In the genomic region with DNA sequence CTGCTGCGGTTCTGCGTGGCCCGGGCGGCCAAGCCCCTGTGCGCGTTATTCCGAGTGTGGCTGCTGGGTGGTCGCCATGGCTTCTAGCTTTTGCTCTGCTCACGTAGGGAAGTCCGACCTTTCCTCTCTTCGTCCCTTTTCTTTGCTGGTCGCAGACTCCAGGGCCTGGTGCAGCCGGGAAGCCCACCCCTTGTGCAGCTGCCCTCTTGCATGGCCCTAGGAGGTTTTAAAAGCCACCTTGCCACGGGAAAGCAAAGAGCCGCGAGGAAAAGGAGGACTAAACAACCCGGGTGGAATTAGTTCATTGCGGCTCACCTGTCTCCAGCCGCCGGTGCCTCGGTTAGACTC, we compare ENCODE assay signal across 8 mouse cellular contexts. TPM values are rescaled to one million over a fixed set of nuclear protein-coding genes. Genes with fewer than 3 reads are reported as not detected.
DNase-seq lines count a peak whose midpoint lies in the region; ATAC-seq and TF ChIP-seq lines count a peak whose summit lies in the region.
"Not testable (repeated sequence)": the region's sequence is repeated elsewhere in the genome, so short reads cannot be mapped to it uniquely, and the experiment has no call there.

No protein-coding gene starts in this region.

- H3K79me2 ChIP-seq in C2C12 (ENCODE audit: control insufficient read depth, insufficient read depth): not testable (repeated sequence)

- WGBS in forebrain, embryonic 14.5 days: 24% methylated on average over 14 of the region's 21 CpGs
- 5% methylated on average over 14 of the region's 21 CpGs for WGBS in liver, embryonic 15.5 days (ENCODE audit: insufficient replicate concordance)
- WGBS in stomach, embryonic 14.5 days: 16% methylated on average over 14 of the region's 21 CpGs

- not testable (repeated sequence) for H3K79me3 ChIP-seq in C2C12 (ENCODE audit: low read depth)

- H3K9ac ChIP-seq in forebrain, embryonic 14.5 days (ENCODE audit: low read length): 0 out of 2 replicates have a peak overlapping the region, but pooled peaks have one; percentile 40
- not testable (repeated sequence) for H3K9ac ChIP-seq in liver, embryonic 15.5 days; stomach, embryonic 14.5 days (replicated peaks; ENCODE audit: low read depth, low read length)

- H3K4me2 ChIP-seq in forebrain, embryonic 14.5 days (ENCODE audit: low read length): peak overlapping the region; percentile 36
- peak overlapping the region; percentile 54 for H3K4me2 ChIP-seq in liver, embryonic 15.5 days
- H3K4me2 ChIP-seq in stomach, embryonic 14.5 days (replicated peaks; ENCODE audit: low read depth, low read length): peak overlapping the region; percentile 41

- not testable (repeated sequence) for H3K36me3 ChIP-seq in C2C12 (ENCODE audit: control insufficient read depth, insufficient read depth); forebrain, embryonic 14.5 days (ENCODE audit: control insufficient read depth, insufficient read depth, low read length); liver, embryonic 15.5 days (replicated peaks); stomach, embryonic 14.5 days (ENCODE audit: control insufficient read depth, insufficient read depth, low read length)

- TF ChIP-seq CTCF in C2C12 (IDR thresholded peaks at IDR 0.05; ENCODE audit: control insufficient read depth, insufficient read depth, insufficient read length): not testable (repeated sequence)

- peak; percentile 18; the same call in 1 of the 2 replicates for ATAC-seq in forebrain, embryonic 14.5 days
- ATAC-seq in liver, embryonic 15.5 days (ENCODE audit: insufficient read depth): peak; percentile 22; the same call in 1 of the 2 replicates
- ATAC-seq in monocyte, adult 5-6 weeks (replicated peaks; ENCODE audit: insufficient number of reproducible peaks, low FRiP score, low TSS enrichment, poor library complexity, severe bottlenecking): 0 out of 2 replicates have a peak, but pooled peaks have one; percentile 31
- ATAC-seq in stomach, embryonic 14.5 days (ENCODE audit: insufficient number of reproducible peaks, insufficient read depth, low FRiP score, low read depth): not testable (repeated sequence)

- intact Hi-C loops in heart, postnatal 14 days (cut with DNase I): not testable (repeated sequence)

- not testable (repeated sequence) for H3K9me3 ChIP-seq in forebrain, embryonic 14.5 days (replicated peaks; ENCODE audit: control insufficient read depth, low read length); liver, embryonic 15.5 days (replicated peaks); stomach, embryonic 14.5 days (ENCODE audit: control insufficient read depth, low read depth, low read length)

- not testable (repeated sequence) for H3K27ac ChIP-seq in forebrain, embryonic 14.5 days (ENCODE audit: low read depth, low read length); liver, embryonic 15.5 days (replicated peaks); stomach, embryonic 14.5 days (ENCODE audit: low read length)

- H3ac ChIP-seq in C2C12 (ENCODE audit: control insufficient read depth, insufficient read length, low read depth): peak overlapping the region; percentile 56

- H3K27me3 ChIP-seq in C2C12 (ENCODE audit: control insufficient read depth, insufficient read depth, insufficient read length); forebrain, embryonic 14.5 days (replicated peaks; ENCODE audit: control insufficient read depth, insufficient read depth, low read length); stomach, embryonic 14.5 days (ENCODE audit: control insufficient read depth, insufficient read depth, low read length): not testable (repeated sequence)
- peaks cover 21% of the 10 kb centered on the region for H3K27me3 ChIP-seq in liver, embryonic 15.5 days

- H3K4me3 ChIP-seq in C2C12 (ENCODE audit: insufficient read depth, poor library complexity, severe bottlenecking): not testable (repeated sequence)
- peak overlapping the region; percentile 19 for H3K4me3 ChIP-seq in forebrain, embryonic 14.5 days (ENCODE audit: low read depth, low read length)
- peak overlapping the region; percentile 26; the same call in 1 of the 2 replicates for H3K4me3 ChIP-seq in liver, embryonic 15.5 days (replicated peaks)
- peak overlapping the region; percentile 22; the same call in 1 of the 2 replicates for H3K4me3 ChIP-seq in stomach, embryonic 14.5 days (ENCODE audit: low read depth, low read length)

- not testable (repeated sequence) for H3K4me1 ChIP-seq in forebrain, embryonic 14.5 days (ENCODE audit: control insufficient read depth, insufficient read depth, low read length); liver, embryonic 15.5 days (replicated peaks); stomach, embryonic 14.5 days (ENCODE audit: control insufficient read depth, insufficient read depth, low read length)

- DNase-seq in cerebellum, postnatal 36 days: peak; percentile 15 to 21
- not testable (repeated sequence) for DNase-seq in forebrain, embryonic 14.5 days (ENCODE audit: low spot score)
- DNase-seq in heart, postnatal 14 days: peak; percentile 12
- peak; percentile 15 for DNase-seq in kidney, postnatal 14 days

RNA-seq across cellular contexts. Expression of a gene that starts 6.3 kb away (rescaled TPM):
- polyA plus RNA-seq in C2C12 (2012; fragmentation: generic; extraction: Trizol): 13.6 TPM
- polyA plus RNA-seq in forebrain, embryonic 14.5 days (2014; fragmentation: Nextera tagmentation; extraction: Ambion mirVana): 9.0 and 12.5 TPM in 2 replicates
- 10 to 100 TPM; 45.0 to 48.6 TPM for total RNA-seq in heart, postnatal 14 days (2021)
- 15.4 and 16.4 TPM in 2 replicates for polyA plus RNA-seq in liver, embryonic 15.5 days (2015; fragmentation: Nextera tagmentation; extraction: Ambion mirVana)
- total RNA-seq in monocyte, adult 5-6 weeks (2017): 30.7 to 46.7 TPM (median 44.1 TPM) in 3 replicates
- polyA plus RNA-seq in stomach, embryonic 14.5 days (2014; fragmentation: Nextera tagmentation; extraction: Ambion mirVana): 30.2 and 33.0 TPM in 2 replicates

RNA-seq across cellular contexts. Expression of a gene that starts 25.2 kb away (rescaled TPM):
- not detected for polyA plus RNA-seq in C2C12 (2012; fragmentation: generic; extraction: Trizol)
- not detected in 2 replicates for polyA plus RNA-seq in forebrain, embryonic 14.5 days (2014; fragmentation: Nextera tagmentation; extraction: Ambion mirVana)
- total RNA-seq in heart, postnatal 14 days (2021): not detected
- polyA plus RNA-seq in liver, embryonic 15.5 days (2015; fragmentation: Nextera tagmentation; extraction: Ambion mirVana): not detected in 2 replicates
- total RNA-seq in monocyte, adult 5-6 weeks (2017): not detected in 3 replicates
- polyA plus RNA-seq in stomach, embryonic 14.5 days (2014; fragmentation: Nextera tagmentation; extraction: Ambion mirVana): 0.74 TPM in 1 of 2 replicates, not detected in the other
